Comparison of ENCODE assay signal across 29 mouse cellular contexts in the genomic region with DNA sequence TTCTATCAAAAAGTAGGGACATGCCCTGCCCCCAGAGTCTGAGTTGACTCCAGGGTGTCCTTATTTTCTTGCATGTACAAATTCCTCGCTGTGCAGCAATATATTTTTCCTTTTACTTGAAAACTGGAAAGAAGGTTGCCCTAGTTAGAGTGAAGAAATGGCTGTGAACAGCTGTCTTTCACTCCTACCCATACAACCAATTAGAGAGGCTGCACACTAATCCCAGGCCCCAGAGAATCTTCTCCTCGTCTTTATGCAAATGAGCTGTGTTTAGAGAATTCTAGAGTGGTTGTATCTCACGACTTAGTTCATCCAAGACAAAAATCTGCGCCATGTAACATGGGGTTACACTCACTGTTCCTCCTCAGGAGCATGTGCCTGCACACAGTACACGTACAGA. TPM values are rescaled to one million over a fixed set of nuclear protein-coding genes. Genes with fewer than 3 reads are reported as not detected.
DNase-seq lines count a peak whose midpoint lies in the region; ATAC-seq and TF ChIP-seq lines count a peak whose summit lies in the region.
"Had no signal": no experiment of that assay in that cellular context is flagged by ENCODE, and none has a peak within 500 bp of the region (broad histone marks: within the 10 kb centered on the region; RNA-seq: fewer than 3 reads in every experiment).

No protein-coding gene starts in this region.

- peak; percentile 72 for ATAC-seq in frontal cortex, adult (ENCODE audit: low TSS enrichment)
- no peak for ATAC-seq in activated CD4-positive, CD25-positive, alpha-beta regulatory T cell, adult 4 months
- ATAC-seq: forebrain, embryonic 14.5 days; inflammation-experienced regulatory T-cells, adult 6 months; liver, embryonic 12.5 days; liver, postnatal 0 days had no signal

- no peak for TF ChIP-seq CTCF in layer of hippocampus, adult 2 months (conservative IDR thresholded peaks at IDR 0.05)

- no peak overlapping the region for H3K4me3 ChIP-seq in layer of hippocampus, adult 2 months
- H3K4me3 ChIP-seq: embryonic facial prominence, embryonic 12.5 days; hindbrain, embryonic 12.5 days; kidney, embryonic 15.5 days; liver, embryonic 12.5 days; midbrain, embryonic 12.5 days; neural tube, embryonic 15.5 days had no signal

- peak overlapping the region; percentile 36; the same call in 1 of the 2 replicates for H3K27ac ChIP-seq in layer of hippocampus, adult 2 months
- H3K27ac ChIP-seq: embryonic facial prominence, embryonic 12.5 days; hindbrain, embryonic 12.5 days; kidney, embryonic 15.5 days; liver, embryonic 12.5 days; midbrain, embryonic 12.5 days; neural tube, embryonic 15.5 days had no signal

- DNase-seq in frontal cortex, postnatal 10 days (ENCODE audit: low spot score in 2 of 2) = no peak
- DNase-seq in layer of hippocampus, adult 2 months (ENCODE audit: low spot score in 2 of 2) = no peak
- no peak for DNase-seq in layer of hippocampus, adult 9-11 months
- DNase-seq in right cerebral cortex, adult 18-20 months = peak; percentile 39
- DNase-seq in right cerebral cortex, postnatal 25 days = no peak
- DNase-seq: adrenal gland, postnatal 10 days; cerebellum, adult 11 months; cerebellum, adult 9-10 months; embryo, embryonic 11 days; gastrocnemius, postnatal 10 days; kidney, adult 18-20 months; kidney, postnatal 25 days; liver, postnatal 0 days; lung, postnatal 36 days; retina, postnatal 1 day had no signal

RNA-seq across cellular contexts. Expression of gene Atp10b, which starts 53.7 kb away (rescaled TPM):
- 1 to 10 TPM in 1 of 2 experiments, under 1 TPM in 1; 0.54 to 1.3 TPM for total RNA-seq in layer of hippocampus, adult 2 months (2021)
- not detected for polyA plus RNA-seq in activated CD4-positive, CD25-positive, alpha-beta regulatory T cell, adult 4 months (2017; shearing (Covaris generic))
- total RNA-seq: heart, postnatal 25 days; megakaryocyte, adult 5-6 weeks had no signal
- polyA plus RNA-seq: G1E; heart, embryonic 14.5 days; liver, embryonic 12.5 days; liver, postnatal 0 days had no signal
